Mouse (Mus musculus): ENCODE measurements around the gene Ift80.
A peak's percentile ranks its signal among the peaks of the same experiment; 100 is the strongest.
"Not testable (repeated sequence)": the region's sequence is repeated elsewhere in the genome, so short reads cannot be mapped to it uniquely, and the experiment has no call there.

The Ift80 gene

DNA sequence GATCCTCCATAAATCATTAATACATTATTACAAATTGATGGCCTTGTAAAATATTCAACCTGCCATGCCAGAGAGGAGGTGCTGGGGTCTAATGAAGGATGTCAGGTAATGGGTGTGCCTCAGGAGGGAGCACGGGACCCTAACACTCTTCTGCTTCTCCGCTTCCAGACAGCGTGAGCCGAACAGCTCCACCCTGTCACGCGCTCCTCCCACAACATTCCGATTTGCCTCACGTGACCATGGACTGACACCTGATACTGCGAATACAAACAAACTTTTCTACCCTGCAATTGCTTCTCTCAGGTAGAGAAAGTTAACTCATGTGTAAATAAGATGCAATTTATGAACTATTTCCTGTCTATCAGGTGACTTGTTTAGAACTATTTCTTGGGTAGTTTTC lies 75.8 kb downstream of the Ift80 start:
- no peak for DNase-seq

DNA sequence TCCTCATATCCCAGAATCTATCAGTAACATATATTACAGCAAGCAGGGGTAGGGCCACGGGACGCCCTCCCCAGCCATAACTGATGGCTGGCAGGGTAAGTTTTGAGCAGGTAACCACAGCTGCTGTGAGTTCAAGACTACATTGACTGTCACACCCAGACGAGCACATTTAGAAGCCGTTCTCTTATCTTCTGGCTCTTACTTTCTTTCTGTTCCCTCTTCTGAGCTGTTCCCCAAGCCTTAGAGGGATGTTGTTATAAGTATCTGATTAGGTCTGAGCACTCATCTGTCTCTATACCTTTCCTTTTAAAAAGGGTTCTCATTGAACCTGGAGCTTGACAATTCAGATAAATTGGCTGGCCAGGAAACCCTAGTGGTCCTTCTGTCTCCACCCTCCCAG lies 96.9 kb downstream of the Ift80 start:
- no peak for DNase-seq

DNA sequence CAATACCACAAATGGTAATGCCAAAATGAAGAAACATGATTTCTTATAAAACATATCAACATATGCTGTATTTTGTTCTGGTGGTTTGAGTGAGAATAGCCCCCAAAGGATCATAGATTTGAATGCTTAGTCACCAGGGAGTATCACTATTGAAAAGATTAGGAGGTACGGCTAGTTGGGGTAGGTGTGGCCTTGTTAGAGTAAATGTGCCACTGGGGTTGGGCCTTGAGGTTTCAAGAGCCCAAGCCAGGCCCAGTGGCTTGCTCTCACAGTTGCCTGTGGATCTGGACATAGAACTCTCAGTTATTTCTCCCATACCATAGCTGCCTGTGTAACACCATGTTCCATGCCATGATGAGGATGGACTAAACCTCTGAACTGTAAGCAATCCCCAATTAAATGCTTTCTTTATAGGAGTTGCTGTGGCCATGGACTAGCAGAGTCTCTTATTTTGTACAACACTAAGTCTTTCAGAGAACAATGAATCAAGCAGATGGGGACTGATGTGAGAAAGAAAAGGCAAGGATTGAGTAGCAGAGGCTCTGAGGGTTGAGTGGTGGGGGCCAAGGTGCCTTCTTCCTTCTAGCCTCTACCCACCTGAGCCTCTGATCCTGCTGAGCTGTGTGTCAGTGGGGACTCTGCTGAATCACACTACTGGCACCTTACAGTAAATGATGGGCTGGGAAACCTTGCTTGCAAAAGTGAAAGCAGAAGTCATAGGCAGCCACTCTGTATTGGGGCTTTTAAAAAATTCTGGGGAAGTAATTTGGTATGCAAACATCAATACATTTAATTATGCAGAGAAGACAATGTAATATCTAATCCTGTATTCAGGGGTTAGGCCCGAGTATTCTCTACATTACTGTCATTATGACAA lies 99.2 kb downstream of the Ift80 start:
- no peak for DNase-seq

DNA sequence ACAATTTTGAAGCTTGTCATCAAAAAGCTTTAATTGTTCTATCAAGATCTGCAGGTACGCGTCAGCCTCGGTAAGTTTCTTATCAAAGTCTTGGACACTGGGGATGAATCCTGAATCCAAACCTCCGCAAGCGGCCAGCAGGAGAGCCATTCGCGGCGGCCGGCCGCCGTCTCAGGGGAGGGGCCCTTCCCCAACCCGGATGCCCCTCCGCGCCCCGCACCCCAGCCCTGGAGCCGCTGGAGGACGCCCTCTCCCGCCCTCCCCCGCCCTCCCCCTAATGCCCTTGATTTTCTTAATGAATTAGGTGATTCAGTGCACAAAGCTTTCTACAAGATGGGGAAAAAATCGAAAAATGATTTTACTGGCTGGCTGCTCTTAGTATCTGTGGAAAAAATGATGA lies 101.7 kb downstream of the Ift80 start:
- DNase-seq, result not testable (repeated sequence)

DNA sequence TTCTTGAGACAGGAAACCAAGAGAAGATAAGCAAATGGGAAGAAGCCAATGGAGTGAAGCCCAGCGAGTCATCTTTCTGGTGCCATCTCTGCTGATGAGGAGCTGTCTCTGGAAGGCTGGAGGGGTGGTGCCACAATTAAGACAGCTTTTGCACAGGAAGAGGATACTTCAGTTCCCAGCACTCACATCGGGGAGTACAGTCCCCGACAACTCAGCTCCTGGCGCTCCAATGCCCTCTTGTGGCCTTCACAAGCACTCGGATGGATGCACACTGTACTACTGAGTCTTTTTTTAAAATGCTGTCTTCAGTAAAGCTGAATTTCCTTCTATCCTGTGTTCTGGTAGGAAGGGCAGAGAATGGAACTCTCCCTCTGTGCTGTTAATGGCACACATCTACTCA lies 107.2 kb downstream of the Ift80 start:
- no peak for DNase-seq

DNA sequence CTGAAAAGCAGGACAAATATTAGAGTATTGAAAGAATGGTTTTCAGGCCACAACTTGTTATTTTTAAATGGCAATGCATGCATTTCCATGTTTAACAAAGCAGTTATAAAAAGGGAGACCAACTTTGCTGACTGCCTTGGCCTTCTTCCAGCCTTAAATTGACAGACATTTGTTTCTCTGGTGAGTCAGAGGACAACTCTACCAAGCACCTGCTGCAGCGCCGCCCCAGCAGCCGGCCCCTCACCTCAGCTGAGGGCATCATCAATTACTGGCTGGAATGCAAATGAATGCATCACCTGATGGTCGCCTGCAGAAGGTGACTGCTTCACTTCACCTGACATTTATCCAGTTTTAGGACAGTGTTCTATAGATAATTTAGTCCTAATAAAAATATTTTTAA lies 108.9 kb downstream of the Ift80 start:
- DNase-seq, result no peak

DNA sequence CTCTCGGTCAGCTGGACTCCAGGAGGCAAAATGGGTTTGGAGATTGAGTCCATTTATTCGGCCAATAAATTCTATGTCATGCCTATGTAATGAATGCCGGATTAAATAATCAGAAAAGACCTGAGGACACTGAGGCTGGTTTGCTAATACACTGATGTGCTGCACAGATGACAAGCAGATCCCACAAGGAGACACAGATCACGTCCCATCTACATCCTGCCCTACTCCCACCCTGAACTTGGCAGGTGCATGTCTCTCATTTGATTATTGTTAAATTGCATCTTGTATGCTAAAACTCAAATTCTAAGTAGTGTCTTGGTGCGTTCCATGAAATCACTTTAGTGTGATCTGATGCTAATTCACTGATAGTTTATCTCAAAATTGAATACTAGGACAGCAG lies 117.5 kb downstream of the Ift80 start:
- DNase-seq, result no peak

DNA sequence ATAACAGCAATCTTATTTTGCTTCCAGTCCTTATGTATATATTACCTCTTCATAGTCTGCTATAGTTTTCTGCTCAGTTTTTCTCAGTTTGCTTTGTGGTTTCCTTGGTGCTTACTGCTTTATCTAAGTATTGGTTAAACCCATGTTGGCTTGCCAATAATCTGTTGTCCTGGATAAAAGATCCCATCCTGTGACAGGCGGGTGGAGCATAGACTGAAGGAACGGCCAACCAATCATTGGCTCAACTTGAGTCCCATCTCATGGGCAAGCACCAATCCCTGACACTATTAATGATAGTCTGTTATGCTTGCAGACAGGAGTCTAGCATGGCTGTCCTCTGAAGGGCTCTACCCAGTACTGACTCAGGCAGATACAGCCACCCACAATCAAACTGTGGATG lies 130.3 kb downstream of the Ift80 start:
- DNase-seq, result no peak

DNA sequence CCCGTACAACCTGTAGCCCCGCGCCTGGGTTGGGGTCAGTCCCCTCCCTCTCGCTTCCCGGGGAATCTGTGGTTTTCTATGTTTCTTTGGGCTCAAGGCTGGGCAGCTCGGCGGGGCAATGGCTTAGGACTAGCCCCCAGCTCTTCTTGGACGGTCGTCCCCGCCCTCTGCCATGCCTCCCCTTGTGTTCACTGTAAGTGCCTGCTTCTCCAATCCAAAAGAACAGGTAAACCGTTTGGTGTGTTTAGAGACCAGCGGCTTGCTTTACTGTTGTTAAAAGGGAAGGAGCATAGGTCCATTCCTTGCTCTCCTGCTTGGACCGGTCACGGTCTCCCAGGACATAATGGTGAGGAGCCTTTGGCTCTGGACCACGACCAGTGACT lies 133.8 kb downstream of the Ift80 start:
- DNase-seq, result peak; percentile 87

DNA sequence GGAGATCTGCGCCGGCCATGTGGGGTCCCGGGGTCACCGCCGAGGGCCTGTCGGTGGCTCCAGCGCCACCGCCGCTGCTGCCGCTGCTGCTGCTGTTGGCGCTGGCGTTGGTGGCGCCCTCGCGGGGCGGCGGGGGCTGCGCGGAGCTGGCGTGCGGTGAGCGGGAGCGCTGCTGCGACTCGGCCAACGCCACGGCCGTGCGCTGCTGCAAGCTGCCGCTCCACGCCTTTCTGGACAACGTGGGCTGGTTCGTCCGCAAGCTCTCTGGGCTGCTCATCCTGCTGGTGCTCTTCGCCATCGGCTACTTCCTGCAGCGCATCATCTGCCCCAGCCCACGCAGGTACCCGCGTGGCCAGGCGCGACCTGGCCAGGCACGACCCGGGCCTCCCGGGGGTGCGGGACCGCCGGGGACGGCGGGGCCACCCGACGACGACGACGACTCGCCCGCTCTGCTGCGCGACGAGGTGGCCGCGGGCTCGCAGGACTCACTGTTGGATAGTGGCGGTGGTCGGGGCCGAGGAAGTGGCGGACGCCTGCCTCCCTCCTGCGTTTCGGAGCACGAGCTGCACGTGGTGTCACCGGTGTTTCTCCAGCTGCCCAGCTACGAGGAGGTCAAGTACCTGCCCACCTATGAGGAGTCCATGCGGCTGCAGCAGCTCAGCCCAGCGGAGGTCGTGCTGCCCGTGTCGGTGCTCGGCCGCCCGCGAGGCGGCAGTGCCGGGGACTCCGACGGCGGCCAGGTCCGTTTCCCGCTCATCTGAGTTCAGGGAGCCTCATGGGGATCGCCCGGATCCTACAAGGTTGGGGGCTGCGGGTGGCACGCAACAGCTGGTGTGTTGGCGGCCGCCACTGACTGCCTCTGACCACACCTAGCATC lies 134.4 kb downstream of the Ift80 start:
- peak; percentile 91 for DNase-seq

DNA sequence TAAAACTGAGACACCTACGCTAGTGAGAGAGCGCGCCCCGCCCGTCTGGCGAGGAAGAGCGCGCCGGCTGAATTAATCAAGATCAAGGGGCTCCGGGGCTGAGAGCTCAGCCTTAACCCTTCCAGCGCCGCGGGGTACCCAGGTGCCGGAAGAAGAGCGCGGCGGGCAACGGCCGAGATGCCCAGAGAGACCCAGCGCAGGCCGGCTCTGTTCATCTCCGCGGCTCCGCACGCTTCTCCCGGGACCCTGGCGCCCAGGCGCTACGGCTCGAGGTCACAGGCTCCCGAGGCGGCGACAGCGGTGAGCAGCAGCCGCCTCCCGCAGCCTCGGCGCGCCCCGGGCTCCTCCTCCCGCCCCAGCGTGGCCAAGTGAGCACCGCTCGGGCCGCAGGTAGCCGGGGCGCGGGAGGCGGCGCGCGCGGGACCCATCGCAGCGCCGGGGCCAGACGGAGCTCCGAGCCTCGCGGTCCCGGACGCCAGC lies 135.1 kb downstream of the Ift80 start, which contains the start of gene 1110032F04Rik:
1110032F04Rik (plus strand) TSS at position 376 of the 480 bp plus-strand sequence.
- DNase-seq, result peak; percentile 83

DNA sequence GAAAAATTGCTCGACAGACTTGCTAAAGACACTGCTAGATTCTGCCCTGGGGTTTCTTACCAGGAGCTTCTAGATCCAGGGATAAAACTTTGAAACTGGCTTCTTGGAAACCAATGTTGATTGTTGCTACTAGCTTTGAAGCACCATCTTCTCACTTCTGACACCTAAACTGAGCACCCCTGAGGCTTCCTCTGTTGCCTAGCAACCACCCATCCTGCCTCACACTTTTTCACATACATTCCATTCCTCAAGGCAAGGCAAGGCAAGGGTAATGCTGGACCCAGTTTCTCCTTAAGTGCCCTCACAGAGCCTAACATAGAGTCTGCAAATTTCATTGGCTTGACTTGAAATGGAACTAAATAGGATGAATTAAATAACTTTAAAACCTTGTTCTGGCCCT lies 152.0 kb downstream of the Ift80 start:
- DNase-seq, result peak; percentile 5

DNA sequence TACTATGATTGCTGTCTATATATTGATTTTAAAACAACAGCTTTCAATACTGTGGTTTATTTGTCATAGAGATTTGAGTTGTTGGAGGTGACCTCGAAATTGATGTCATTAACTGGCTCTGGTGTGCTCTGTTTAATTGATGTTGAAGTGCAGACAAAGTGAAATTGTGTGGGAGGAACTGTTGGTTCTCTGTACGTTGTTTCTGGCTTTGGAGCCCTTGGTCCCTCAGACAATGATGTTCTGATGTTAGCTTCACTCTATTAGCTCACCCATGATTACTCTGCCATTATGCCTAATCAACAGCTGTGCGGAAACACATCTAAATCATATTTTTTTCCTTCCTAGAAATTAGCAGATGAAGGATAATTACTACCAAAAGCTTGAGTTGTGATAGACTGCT lies 156.0 kb downstream of the Ift80 start:
- DNase-seq, result peak; percentile 15

DNA sequence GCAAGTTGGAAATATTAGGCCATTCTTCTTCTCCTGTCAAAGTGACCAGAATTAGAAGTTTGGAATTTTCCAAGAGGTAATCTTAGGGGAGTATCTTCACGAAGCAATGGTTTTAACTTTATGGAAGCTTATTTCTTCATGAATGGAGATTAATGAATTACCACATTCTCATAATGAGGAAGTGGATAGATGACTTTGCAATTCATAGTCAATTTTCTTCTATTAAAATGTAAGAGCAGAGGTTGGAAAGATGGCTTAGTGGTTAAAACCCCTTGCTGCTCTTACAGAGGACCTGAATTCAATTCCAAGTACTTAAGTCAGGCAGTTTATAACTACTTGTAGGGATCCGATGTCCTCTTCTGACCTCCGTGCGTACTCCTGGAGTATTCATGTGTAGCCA lies 160.3 kb downstream of the Ift80 start:
- no peak for DNase-seq

All from heart, adult 11 months (tissue).